Mouse (Mus musculus): ENCODE data around the gene Slc1a6.
"Not testable (repeated sequence)": the region's sequence is repeated elsewhere in the genome, so short reads cannot be mapped to it uniquely, and the experiment has no call there.

Slc1a6 gene

GRCm38 (mm10) chr10:78779981-78780651, at the start of gene Slc1a6:
Slc1a6 (plus strand) TSS chr10:78780496.
- DNase-seq (ENCODE audit: low read depth, low spot score) = no peak

- DNase-seq (ENCODE audit: low read depth, low spot score) = no peak
These were observed 40.5 kb upstream of the Slc1a6 start for GRCm38 (mm10) chr10:78739821-78740220.

GRCm38 (mm10) chr10:78743721-78744120, 36.6 kb upstream of the Slc1a6 start:
- no peak for DNase-seq (ENCODE audit: low read depth, low spot score)

GRCm38 (mm10) chr10:78745453-78746232, 34.7 kb upstream of the Slc1a6 start:
- peak; percentile 17 for DNase-seq (ENCODE audit: low read depth, low spot score)

- DNase-seq (ENCODE audit: low read depth, low spot score) = peak; percentile 49
These were observed 33.1 kb upstream of the Slc1a6 start for GRCm38 (mm10) chr10:78747035-78747721.

- DNase-seq (ENCODE audit: low read depth, low spot score) = no peak
These were observed 32.1 kb upstream of the Slc1a6 start for GRCm38 (mm10) chr10:78748161-78748560.

- DNase-seq (ENCODE audit: low read depth, low spot score) = no peak
These were observed 31.4 kb upstream of the Slc1a6 start for GRCm38 (mm10) chr10:78748946-78749345.

- DNase-seq (ENCODE audit: low read depth, low spot score) = peak; percentile 90
These were observed 27.7 kb upstream of the Slc1a6 start, which contains the start of gene Ccdc105 for GRCm38 (mm10) chr10:78752452-78753191. Ccdc105 (minus strand) TSS chr10:78753065.

GRCm38 (mm10) chr10:78756021-78756420, 24.3 kb upstream of the Slc1a6 start:
- peak; percentile 74 for DNase-seq (ENCODE audit: low read depth, low spot score)

GRCm38 (mm10) chr10:78765570-78765969, 14.7 kb upstream of the Slc1a6 start:
- no peak for DNase-seq (ENCODE audit: low read depth, low spot score)

GRCm38 (mm10) chr10:78775830-78776229, 4.5 kb upstream of the Slc1a6 start:
- no peak for DNase-seq (ENCODE audit: low read depth, low spot score)

- DNase-seq (ENCODE audit: low read depth, low spot score) = no peak
These were observed 769 bp upstream of the Slc1a6 start for GRCm38 (mm10) chr10:78779527-78779926.

- peak; percentile 91 for DNase-seq (ENCODE audit: low read depth, low spot score)
These were observed 7.3 kb downstream of the Slc1a6 start for GRCm38 (mm10) chr10:78787566-78788087.

GRCm38 (mm10) chr10:78790561-78790960, 10.3 kb downstream of the Slc1a6 start:
- DNase-seq (ENCODE audit: low read depth, low spot score) = no peak

- no peak for DNase-seq (ENCODE audit: low read depth, low spot score)
These were observed 21.2 kb downstream of the Slc1a6 start for GRCm38 (mm10) chr10:78801449-78801848.

GRCm38 (mm10) chr10:78812358-78813060, 32.2 kb downstream of the Slc1a6 start:
- peak; percentile 10 for DNase-seq (ENCODE audit: low read depth, low spot score)

GRCm38 (mm10) chr10:78840456-78840855, 60.2 kb downstream of the Slc1a6 start:
- not testable (repeated sequence) for DNase-seq (ENCODE audit: low read depth, low spot score)

GRCm38 (mm10) chr10:78852066-78852465, 71.8 kb downstream of the Slc1a6 start, which contains the start of gene Olfr1356:
Olfr1356 (minus strand) TSS chr10:78852166.
- no peak for DNase-seq (ENCODE audit: low read depth, low spot score)
